Mouse (Mus musculus) MEL (cell line): ENCODE data around the gene St6galnac3. TPM values are rescaled to one million over a fixed set of nuclear protein-coding genes. Genes with fewer than 3 reads are reported as not detected.

Experiments used
- DNase-seq: peaks from one replicate; pipeline ENCODE4 v3.0.0; 2011; ENCODE audit warnings: low read depth, low spot score
- H3K27ac ChIP-seq: 2 replicates; pipeline ENCODE4 v1.5.1; 2012; ENCODE audit warnings: low read depth, mild to moderate bottlenecking, control low read depth, low read length, moderate library complexity; ENCODE audit not compliant: control insufficient read depth
- H3K27me3 ChIP-seq, 2 experiments: fragments of 150-350 bp in 1 of 2; sonication (generic) in 1 of 2; 2 replicates each; pipeline ENCODE4 v1.6.1; 2012; ENCODE audit warnings: low read length in 2 of 2, mild to moderate bottlenecking in 2 of 2, improper control_type of control experiment in 1 of 2, moderate library complexity in 1 of 2; ENCODE audit not compliant: insufficient read depth in 2 of 2, control insufficient read depth in 1 of 2
- H3K36me3 ChIP-seq, 2 experiments: 2 replicates each; pipeline ENCODE4 v1.6.1; 2012 to 2014; ENCODE audit warnings: low read length in 2 of 2, improper control_type of control experiment in 1 of 2, inconsistent platforms in 1 of 2, mild to moderate bottlenecking in 1 of 2; ENCODE audit not compliant: insufficient read depth in 2 of 2, control insufficient read depth in 1 of 2
- H3K4me1 ChIP-seq, 2 experiments: fragments of 150-350 bp in 1 of 2; sonication (generic) in 1 of 2; 2 replicates each; pipeline ENCODE4 v1.6.1; 2012; ENCODE audit warnings: low read length in 2 of 2, improper control_type of control experiment in 1 of 2, mild to moderate bottlenecking in 1 of 2; ENCODE audit not compliant: insufficient read depth in 2 of 2, control insufficient read depth in 1 of 2
- H3K4me3 ChIP-seq, 2 experiments: fragments of 150-350 bp in 1 of 2; sonication (generic) in 1 of 2; 2 replicates each; pipeline ENCODE4 v1.5.1; 2012; ENCODE audit warnings: low read depth in 2 of 2, low read length in 2 of 2, mild to moderate bottlenecking in 2 of 2, moderate library complexity in 2 of 2, control low read depth in 1 of 2, improper control_type of control experiment in 1 of 2; ENCODE audit not compliant: control insufficient read depth in 1 of 2, insufficient read depth in 1 of 2
- H3K79me2 ChIP-seq: 2 replicates; pipeline ENCODE4 v1.6.1; 2012; ENCODE audit warnings: mild to moderate bottlenecking, low read length, moderate library complexity; ENCODE audit not compliant: control insufficient read depth, poor library complexity, insufficient read depth
- H3K9ac ChIP-seq: 2 replicates; pipeline ENCODE4 v1.6.1; 2012; ENCODE audit warnings: low read depth, mild to moderate bottlenecking, control low read depth, low read length, moderate library complexity; ENCODE audit not compliant: control insufficient read depth, poor library complexity, severe bottlenecking
- H3K9me3 ChIP-seq: fragments of 150-350 bp; sonication (generic); replicated peaks from 2 replicates; pipeline ENCODE4 v1.6.1; 2012; ENCODE audit warnings: mild to moderate bottlenecking, low read length, improper control_type of control experiment, moderate library complexity; ENCODE audit not compliant: insufficient read depth
- CHD1 ChIP-seq: IDR thresholded peaks from 2 replicates; pipeline ENCODE4 v1.6.1; 2012; ENCODE audit warnings: low read depth, mild to moderate bottlenecking, inconsistent platforms, low read length, improper control_type of control experiment
- CTCF ChIP-seq, 3 experiments: IDR thresholded peaks in 2 of 3; conservative IDR thresholded peaks in 1 of 3; 2 replicates each; pipeline ENCODE4 v1.5.1; 2011 to 2012; ENCODE audit warnings: low read length in 3 of 3, low read depth in 2 of 3, mild to moderate bottlenecking in 2 of 3, improper control_type of control experiment in 1 of 3, inconsistent platforms in 1 of 3, mixed read lengths in 1 of 3, moderate library complexity in 1 of 3; ENCODE audit not compliant: control insufficient read depth in 1 of 3, insufficient read depth in 1 of 3, poor library complexity in 1 of 3, severe bottlenecking in 1 of 3
- E2F4 ChIP-seq: IDR thresholded peaks from 2 replicates; pipeline ENCODE4 v1.6.1; 2011; ENCODE audit warnings: low read depth, low read length, improper control_type of control experiment, borderline replicate concordance
- GABPA ChIP-seq: IDR thresholded peaks from 2 replicates; pipeline ENCODE4 v1.6.1; 2012; ENCODE audit warnings: low read depth, mild to moderate bottlenecking, inconsistent platforms, low read length, improper control_type of control experiment, moderate library complexity
- GATA1 ChIP-seq: IDR thresholded peaks from 2 replicates; pipeline ENCODE4 v1.6.1; 2011; ENCODE audit warnings: low read depth, low read length, improper control_type of control experiment
- HCFC1 ChIP-seq: IDR thresholded peaks from 2 replicates; pipeline ENCODE4 v1.6.1; 2012; ENCODE audit warnings: low read depth, mild to moderate bottlenecking, inconsistent platforms, low read length, improper control_type of control experiment, moderate library complexity
- JUND ChIP-seq: IDR thresholded peaks from 2 replicates; pipeline ENCODE4 v1.6.1; 2011; ENCODE audit warnings: low read depth, mild to moderate bottlenecking, improper control_type of control experiment, low read length
- KAT2A ChIP-seq: conservative IDR thresholded peaks from 2 replicates; pipeline ENCODE4 v1.6.1; 2012; ENCODE audit warnings: low read depth, low read length, improper control_type of control experiment, inconsistent platforms
- MAFK ChIP-seq: IDR thresholded peaks from 2 replicates; pipeline ENCODE4 v1.6.1; 2011; ENCODE audit warnings: low read depth, mild to moderate bottlenecking, low read length, improper control_type of control experiment, borderline replicate concordance
- MAZ ChIP-seq: IDR thresholded peaks from 2 replicates; pipeline ENCODE4 v1.6.1; 2012; ENCODE audit warnings: low read depth, mild to moderate bottlenecking, inconsistent platforms, low read length, improper control_type of control experiment
- MXI1 ChIP-seq: IDR thresholded peaks from 2 replicates; pipeline ENCODE4 v1.6.1; 2011; ENCODE audit warnings: mild to moderate bottlenecking, low read depth, low read length, improper control_type of control experiment
- MYB ChIP-seq: IDR thresholded peaks from 2 replicates; pipeline ENCODE4 v1.6.1; 2011; ENCODE audit warnings: mild to moderate bottlenecking, low read depth, low read length, improper control_type of control experiment
- MYC ChIP-seq: IDR thresholded peaks from 2 replicates; pipeline ENCODE4 v1.6.1; 2011; ENCODE audit warnings: low read depth, mild to moderate bottlenecking, low read length, improper control_type of control experiment, moderate library complexity
- POLR2AphosphoS2 ChIP-seq: IDR thresholded peaks from 2 replicates; pipeline ENCODE4 v1.6.1; 2011; ENCODE audit warnings: low read length, improper control_type of control experiment
- POLR2AphosphoS5 ChIP-seq: IDR thresholded peaks from 2 replicates; pipeline ENCODE4 v1.6.1; 2012; ENCODE audit warnings: low read depth, borderline replicate concordance, mild to moderate bottlenecking, inconsistent platforms, low read length, moderate library complexity, mixed read lengths
- RCOR1 ChIP-seq: IDR thresholded peaks from 2 replicates; pipeline ENCODE4 v1.6.1; 2012; ENCODE audit warnings: low read depth, mild to moderate bottlenecking, inconsistent platforms, low read length, improper control_type of control experiment
- SIN3A ChIP-seq: IDR thresholded peaks from 2 replicates; pipeline ENCODE4 v1.6.1; 2012; ENCODE audit warnings: low read length, improper control_type of control experiment, inconsistent platforms
- TAL1 ChIP-seq: IDR thresholded peaks from 2 replicates; pipeline ENCODE4 v1.6.1; 2012; ENCODE audit warnings: mild to moderate bottlenecking, inconsistent platforms, low read length, moderate library complexity, mixed read lengths
- TBP ChIP-seq: IDR thresholded peaks from 2 replicates; pipeline ENCODE4 v1.8.0; 2011; ENCODE audit warnings: low read depth, low read length, improper control_type of control experiment
- TCF12 ChIP-seq: IDR thresholded peaks from 2 replicates; pipeline ENCODE4 v1.6.1; 2014; ENCODE audit warnings: low read depth, mild to moderate bottlenecking, inconsistent platforms, low read length, improper control_type of control experiment, moderate library complexity
- UBTF ChIP-seq: IDR thresholded peaks from 2 replicates; pipeline ENCODE4 v1.6.1; 2012; ENCODE audit warnings: low read depth, mild to moderate bottlenecking, inconsistent platforms, low read length, improper control_type of control experiment, moderate library complexity, borderline replicate concordance; ENCODE audit not compliant: insufficient read depth
- ZKSCAN1 ChIP-seq: IDR thresholded peaks from 2 replicates; pipeline ENCODE4 v1.6.1; 2012; ENCODE audit warnings: low read depth, mild to moderate bottlenecking, inconsistent platforms, low read length, improper control_type of control experiment, moderate library complexity
- ZNF384 ChIP-seq: IDR thresholded peaks from 2 replicates; pipeline ENCODE4 v1.6.1; 2012; ENCODE audit warnings: low read depth, mild to moderate bottlenecking, inconsistent platforms, low read length, improper control_type of control experiment
- polyA plus RNA-seq, 2 experiments: library from polyadenylated mRNA; stranded (reverse) in 1 of 2; unstranded in 1 of 2; fragments of >175 nt in 1 of 2; fragments of >200 nt in 1 of 2; gene quantifications; 2 replicates each; pipeline versions ENCODE4 v1.2.1 to v1.2.4; 2012; ENCODE audit warnings: low replicate concordance in 2 of 2, low read depth in 1 of 2; ENCODE audit not compliant: insufficient read length in 2 of 2, insufficient read depth in 1 of 2, missing spikeins in 1 of 2
- total RNA-seq: library from RNA; depleted of rRNA; stranded (reverse); fragments of 300-350 nt; gene quantifications from 2 replicates; pipeline ENCODE4 v1.2.3, GENCODE M21; 2012

Gene St6galnac3
- total and polyA plus RNA-seq, 3 experiments: 7.8 to 11.4 TPM; not detected in 1

- Histone ChIP-seq H3K4me1 (peaks cover 0 to 4% of the 10 kb centered on the region in 2 experiments; a peak in 2 of 4 replicates), H3K27ac (no peak overlapping the region), H3K27me3 (peaks cover 0 to 2% of the 10 kb centered on the region in 2 experiments; a peak in 1 of 4 replicates), H3K4me3 (no peak overlapping the region), H3K36me3 (peaks cover 0 to 3% of the 10 kb centered on the region in 2 experiments; a peak in 2 of 4 replicates), H3K9ac (no peak overlapping the region), H3K9me3 (no peaks in the 10 kb centered on the region), H3K79me2 (no peaks in the 10 kb centered on the region)
- no peak for DNase-seq
- no peak for TF ChIP-seq MYC
- no peak for TF ChIP-seq ZKSCAN1
- TF ChIP-seq UBTF: no peak
- TF ChIP-seq CTCF (IDR thresholded peaks at IDR 0.05 in 2 of 3, conservative IDR thresholded peaks at IDR 0.05 in 1 of 3; ENCODE audit: control insufficient read depth in 1 of 3, insufficient read depth in 1 of 3, low read depth in 2 of 3, low read length in 3 of 3, poor library complexity in 1 of 3, severe bottlenecking in 1 of 3): no peak
- TF ChIP-seq MXI1: no peak
- no peak for TF ChIP-seq POLR2AphosphoS2
- no peak for TF ChIP-seq MYB
- TF ChIP-seq MAZ: no peak
- TF ChIP-seq JUND: no peak
- no peak for TF ChIP-seq TBP
- TF ChIP-seq TAL1: no peak
- no peak for TF ChIP-seq MAFK
- no peak for TF ChIP-seq GABPA
These were observed 536.8 kb downstream of the St6galnac3 start for GRCm38 (mm10) chr3:153188224-153188623.

GRCm38 (mm10) chr3:153185117-153185516 is 539.9 kb downstream of the St6galnac3 start:
- Histone ChIP-seq H3K79me2 (no peaks in the 10 kb centered on the region), H3K9ac (no peak overlapping the region), H3K27ac (no peak overlapping the region), H3K9me3 (no peaks in the 10 kb centered on the region), H3K4me3 (no peak overlapping the region), H3K27me3 (peaks cover 0 to 2% of the 10 kb centered on the region in 2 experiments; a peak in 2 of 4 replicates), H3K4me1 (peaks cover 0 to 4% of the 10 kb centered on the region in 2 experiments; a peak in 2 of 4 replicates), H3K36me3 (peaks cover 0 to 3% of the 10 kb centered on the region in 2 experiments; a peak in 2 of 4 replicates)
- TF ChIP-seq SIN3A: no peak
- no peak for TF ChIP-seq E2F4
- no peak for TF ChIP-seq TAL1
- no peak for TF ChIP-seq CHD1
- no peak for TF ChIP-seq KAT2A
- no peak for TF ChIP-seq MYC
- TF ChIP-seq GATA1: no peak
- TF ChIP-seq HCFC1: no peak
- TF ChIP-seq ZNF384: no peak
- TF ChIP-seq POLR2AphosphoS5: no peak
- TF ChIP-seq MYB: no peak
- TF ChIP-seq RCOR1: no peak
- TF ChIP-seq TCF12: no peak
- DNase-seq: no peak
